Mouse (Mus musculus): ENCODE results near the gene Chic2.

GRCm38 (mm10) chr5:74960306-74960705, 84.3 kb downstream of the Chic2 start:
- no peak for TF ChIP-seq CTCF (IDR thresholded peaks at IDR 0.05; ENCODE audit: control insufficient read depth, insufficient read depth, insufficient read length)
- no peak for TF ChIP-seq FOSL1 (IDR thresholded peaks at IDR 0.05; ENCODE audit: insufficient read depth, low read length, poor library complexity, severe bottlenecking)
- TF ChIP-seq CEBPB (IDR thresholded peaks at IDR 0.05; ENCODE audit: low read depth), result no peak
- TF ChIP-seq MYOD1 (IDR thresholded peaks at IDR 0.05; ENCODE audit: control insufficient read depth, insufficient read length, low read depth), result no peak
- no peak for TF ChIP-seq USF1 (IDR thresholded peaks at IDR 0.05; ENCODE audit: low read depth)
- no peak for TF ChIP-seq MYOG (IDR thresholded peaks at IDR 0.05; ENCODE audit: control insufficient read depth, extremely low read depth, insufficient read length)
- TF ChIP-seq MAX (IDR thresholded peaks at IDR 0.05), result no peak

Measured in C2C12 (cell line).